Mouse (Mus musculus): ENCODE measurements at regions not wholly inside any gene's neighbourhood (a gene's known extent, or its start where the extent isn't known, plus 50 kb on each side); places are given as distances from the start of the nearest gene placed in this dataset.
A peak's percentile ranks its signal among the peaks of the same experiment; 100 is the strongest.

- DNase-seq, result peak; percentile 47 to 53
These were observed 233.9 kb upstream of the Epha4 start for GRCm38 (mm10) chr1:77748483-77749465.

DNA sequence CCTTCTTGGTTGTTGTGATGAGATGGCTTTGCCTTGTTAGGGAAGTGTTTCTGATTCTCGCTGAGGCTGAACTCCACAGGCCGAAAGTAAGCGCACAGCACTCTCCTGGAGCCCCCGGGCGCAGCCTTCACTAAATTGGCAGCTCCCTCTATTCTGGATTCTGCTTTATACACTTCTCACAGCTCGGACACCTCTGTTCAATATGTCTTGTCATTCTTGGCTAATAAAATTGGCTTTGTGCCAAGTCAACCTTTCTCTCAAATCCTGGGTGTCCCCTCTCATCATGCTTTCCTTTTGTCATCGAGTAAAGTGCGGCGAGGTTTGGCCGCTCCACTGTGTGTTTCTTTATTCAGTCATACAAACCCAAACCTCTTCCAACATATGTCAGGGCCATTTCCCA lies 217.2 kb upstream of the Epha4 start:
- DNase-seq, result no peak

DNA sequence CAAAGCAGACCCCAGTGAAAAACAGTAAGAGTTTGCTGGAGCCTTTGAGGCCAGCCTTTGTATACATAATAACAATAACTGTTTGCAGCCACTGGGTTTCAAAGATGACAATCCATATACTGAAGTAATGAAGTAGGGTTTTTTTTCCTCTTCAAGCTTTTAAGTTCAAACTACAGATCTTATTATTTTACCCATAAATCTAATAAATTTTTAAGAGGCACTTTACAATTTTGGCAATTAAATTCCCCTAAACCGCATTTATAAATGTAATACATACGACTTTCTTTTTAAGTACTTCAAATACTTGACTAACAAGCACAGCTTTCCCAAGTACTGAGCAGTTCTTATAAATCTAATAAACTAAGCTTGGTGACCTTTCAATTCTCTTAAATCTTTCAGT lies 212.7 kb upstream of the Epha4 start:
- no peak for DNase-seq

- DNase-seq, result no peak
These were observed 208.4 kb upstream of the Epha4 start for GRCm38 (mm10) chr1:77723246-77723645.

GRCm38 (mm10) chr1:77720859-77721258 lies 206.0 kb upstream of the Epha4 start:
- no peak for DNase-seq

DNA sequence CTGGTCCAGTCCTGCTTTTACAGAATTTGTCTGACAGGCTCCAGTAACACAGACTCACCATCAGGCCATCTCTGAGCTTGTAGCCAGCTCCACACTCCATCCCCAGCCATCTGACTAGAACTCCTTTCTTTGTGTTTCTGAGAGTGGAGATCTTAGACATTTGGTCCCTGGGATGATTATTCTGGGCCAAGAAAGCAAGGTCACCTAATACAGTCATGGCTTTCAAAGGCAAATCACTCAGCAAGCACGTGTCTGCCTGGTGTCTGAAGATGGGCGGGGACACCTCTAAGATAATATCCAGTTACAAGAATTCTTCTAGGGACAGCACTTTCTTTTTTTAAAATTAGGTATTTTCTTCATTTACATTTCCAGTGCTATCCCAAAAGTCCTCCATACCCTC lies 198.1 kb upstream of the Epha4 start:
- no peak for DNase-seq

DNA sequence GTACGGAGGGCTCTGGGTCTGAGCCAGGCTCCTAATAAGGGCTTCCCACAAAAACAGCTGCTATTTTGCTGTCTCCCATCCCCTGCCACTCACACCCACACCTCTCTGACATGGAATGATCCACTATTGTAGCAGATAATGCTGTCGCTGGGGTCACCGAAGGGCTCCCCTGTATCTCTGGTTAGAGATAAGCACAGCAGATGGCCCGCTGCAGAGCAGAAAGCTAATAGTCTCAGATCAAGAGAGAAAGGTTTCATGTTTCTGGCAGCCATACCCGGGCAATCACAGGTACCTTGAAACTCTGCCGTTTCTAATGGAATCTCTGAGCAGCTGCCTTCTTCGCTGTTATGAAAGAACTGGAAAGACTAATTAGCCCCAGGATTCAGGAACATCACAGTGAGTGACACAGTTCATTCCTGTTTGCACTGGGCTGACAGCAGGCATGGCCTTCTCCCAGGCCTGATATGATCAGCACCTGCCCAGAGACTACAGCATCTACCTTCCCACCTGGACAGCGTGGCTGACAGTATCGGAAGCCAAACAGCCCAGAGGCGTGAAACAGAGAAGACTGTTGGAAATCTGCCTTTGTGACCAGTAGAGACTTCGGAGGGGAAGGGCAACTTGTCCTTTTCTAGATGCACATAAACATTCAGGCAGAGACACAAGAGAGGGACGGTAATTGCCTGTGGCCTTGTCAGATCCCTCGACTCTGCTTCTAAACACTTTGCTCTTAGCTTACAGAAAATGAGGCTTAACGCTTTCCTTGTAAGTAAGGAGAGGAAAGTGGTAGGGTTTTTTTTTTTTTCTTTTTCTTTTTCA lies 193.5 kb upstream of the Epha4 start:
- no peak for DNase-seq

- DNase-seq, result no peak
These were observed 180.5 kb upstream of the Epha4 start for GRCm38 (mm10) chr1:77695228-77696018.

DNA sequence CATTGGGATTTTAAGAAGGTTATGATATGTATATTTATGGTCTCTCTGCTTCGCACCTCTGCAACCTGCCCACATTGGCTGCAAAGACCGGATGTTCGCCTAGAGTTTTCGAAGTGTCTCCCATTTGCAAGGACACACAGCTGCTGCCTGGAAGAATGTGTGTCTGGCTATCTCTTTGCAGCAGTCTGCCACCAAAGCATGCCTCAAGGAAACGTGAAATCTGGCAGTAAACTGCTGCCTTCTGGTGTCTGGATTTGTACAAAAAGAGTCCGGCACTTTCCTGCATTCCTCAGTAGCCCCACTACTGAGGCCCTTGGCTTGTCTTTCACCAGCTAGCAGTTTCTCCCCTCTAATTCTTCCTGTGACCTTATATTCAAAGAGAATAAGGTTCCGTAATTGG lies 148.5 kb upstream of the Epha4 start:
- DNase-seq, result no peak

DNA sequence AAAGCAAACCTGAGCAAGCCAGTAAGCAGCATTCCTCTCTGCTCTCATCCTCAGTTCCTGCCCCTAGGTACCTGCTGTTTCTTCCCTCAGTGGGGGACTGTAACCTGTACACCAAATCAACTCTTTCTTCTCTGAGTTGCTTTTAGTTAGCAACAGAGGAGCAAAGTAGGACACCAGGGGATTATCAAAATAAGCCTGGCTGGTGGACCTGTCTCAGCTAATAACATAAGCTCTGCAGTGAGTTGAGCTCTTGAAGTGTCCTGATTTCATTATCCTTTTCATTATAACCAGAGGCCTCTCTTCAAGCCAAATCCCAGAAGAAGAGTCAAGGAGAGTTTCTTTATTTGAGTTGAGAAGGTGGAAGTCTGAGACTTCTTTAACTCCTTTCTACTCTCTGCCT lies 145.5 kb upstream of the Epha4 start:
- no peak for DNase-seq

DNA sequence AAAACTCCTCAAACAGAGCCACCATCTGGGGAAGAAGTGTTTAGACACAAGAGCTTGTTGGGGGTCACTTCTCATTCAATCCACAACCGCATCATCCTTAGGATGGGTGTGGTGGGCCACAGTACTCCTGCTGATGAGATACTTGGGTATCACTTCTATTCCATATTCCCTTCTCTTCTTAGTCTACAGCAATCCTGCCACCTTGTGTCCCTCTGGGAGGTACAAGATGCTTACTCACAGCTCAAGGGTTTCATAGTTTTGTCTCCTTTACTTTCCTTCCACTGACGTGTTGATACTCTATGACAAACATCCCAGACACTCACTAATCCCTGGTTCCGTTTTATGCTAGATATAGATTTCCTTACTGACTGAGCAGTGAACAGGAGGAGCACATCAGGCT lies 122.1 kb upstream of the Epha4 start:
- DNase-seq, result no peak

GRCm38 (mm10) chr1:77629496-77630281 lies 114.8 kb upstream of the Epha4 start:
- no peak for DNase-seq

DNA sequence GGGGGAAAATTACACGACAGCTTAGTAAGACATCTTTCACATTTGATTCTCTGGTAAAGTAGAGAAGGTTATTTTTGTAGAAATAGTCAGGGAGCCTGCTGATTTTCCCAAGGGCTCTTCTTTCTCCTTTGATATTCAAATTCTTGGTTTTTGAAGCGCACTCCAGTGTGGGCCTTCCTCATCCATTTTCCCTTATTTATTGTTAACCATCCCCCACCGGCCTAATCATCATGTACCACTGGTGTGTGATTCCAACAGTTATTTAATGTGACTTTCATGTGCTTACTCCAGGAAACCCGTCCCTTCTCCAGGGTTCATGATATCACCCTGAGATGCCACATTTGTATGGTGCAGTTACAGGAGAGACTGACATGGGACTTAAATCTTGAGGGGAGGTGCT lies 114.0 kb upstream of the Epha4 start:
- no peak for DNase-seq

GRCm38 (mm10) chr1:77617490-77617889 lies 102.6 kb upstream of the Epha4 start:
- DNase-seq, result no peak

GRCm38 (mm10) chr1:77600509-77600908 lies 85.6 kb upstream of the Epha4 start:
- DNase-seq, result no peak

DNA sequence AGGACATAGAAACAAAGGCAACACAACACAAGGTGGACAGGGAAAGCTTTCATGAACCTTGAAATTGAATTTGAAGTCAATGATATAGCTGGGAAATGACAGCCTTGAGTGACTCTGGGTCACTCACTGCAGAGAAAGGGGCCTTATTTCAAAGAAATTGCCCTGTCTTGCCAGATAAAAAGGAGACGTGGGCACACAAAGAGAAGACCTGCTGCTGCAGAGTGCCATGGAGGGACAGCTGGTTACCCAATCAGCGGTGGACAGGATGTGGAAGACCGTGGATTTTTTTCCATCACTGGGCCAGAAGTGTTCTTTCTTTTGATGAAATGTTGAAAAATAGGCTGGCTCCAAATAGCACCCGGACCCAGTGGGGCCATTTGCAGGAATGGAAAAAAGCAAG lies 77.8 kb upstream of the Epha4 start:
- DNase-seq, result no peak

DNA sequence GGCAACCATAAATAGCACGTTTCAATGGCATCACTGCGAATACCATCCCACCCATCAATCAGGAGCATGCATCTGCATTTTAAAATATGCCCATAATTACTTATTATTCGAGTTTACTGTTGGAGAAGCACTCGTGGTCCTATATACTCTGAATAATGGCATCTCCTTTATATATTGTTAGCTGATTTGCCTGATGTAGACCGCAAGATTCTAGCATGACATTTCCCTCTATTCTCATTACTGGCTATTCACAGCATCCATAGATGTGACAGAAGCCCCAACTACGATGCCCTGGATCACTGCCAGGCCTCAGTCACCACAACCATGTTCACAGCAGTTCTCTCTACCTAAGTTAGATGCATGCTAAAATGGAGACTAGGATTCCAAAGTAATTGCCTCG lies 77.4 kb upstream of the Epha4 start:
- DNase-seq, result no peak

- DNase-seq, result no peak
These were observed 74.5 kb upstream of the Epha4 start for GRCm38 (mm10) chr1:77589423-77589822.

- no peak for DNase-seq
These were observed 70.6 kb upstream of the Epha4 start for GRCm38 (mm10) chr1:77585520-77585919.

- no peak for DNase-seq
These were observed 53.2 kb upstream of the Epha4 start for GRCm38 (mm10) chr1:77568081-77568480.

DNA sequence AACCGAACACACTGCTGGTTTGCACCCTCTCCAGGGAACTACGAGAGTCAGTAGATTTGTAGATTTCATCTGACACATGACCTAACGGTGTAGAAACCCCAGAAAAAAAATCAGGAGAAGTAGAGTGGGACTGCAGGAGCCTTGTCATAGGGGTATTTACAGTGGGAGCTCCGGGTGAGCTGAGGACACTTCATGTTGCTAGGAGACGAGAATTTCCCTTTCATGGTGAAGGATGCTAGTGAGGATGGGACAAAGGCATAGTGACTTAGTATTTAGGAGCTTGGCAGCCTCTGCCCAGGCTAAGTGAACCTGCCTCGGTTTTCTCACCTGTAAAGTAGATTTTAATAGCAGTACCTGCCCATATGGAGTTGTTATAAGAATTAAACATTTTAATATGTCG lies 52.8 kb upstream of the Epha4 start:
- no peak for DNase-seq
